Mouse (Mus musculus): ENCODE data around the gene Cryab. TPM values are rescaled to one million over a fixed set of nuclear protein-coding genes. Genes with fewer than 3 reads are reported as not detected.
A peak's percentile ranks its signal among the peaks of the same experiment; 100 is the strongest.

Gene Cryab
- polyA plus RNA-seq, 1 experiment: 528 TPM

DNA sequence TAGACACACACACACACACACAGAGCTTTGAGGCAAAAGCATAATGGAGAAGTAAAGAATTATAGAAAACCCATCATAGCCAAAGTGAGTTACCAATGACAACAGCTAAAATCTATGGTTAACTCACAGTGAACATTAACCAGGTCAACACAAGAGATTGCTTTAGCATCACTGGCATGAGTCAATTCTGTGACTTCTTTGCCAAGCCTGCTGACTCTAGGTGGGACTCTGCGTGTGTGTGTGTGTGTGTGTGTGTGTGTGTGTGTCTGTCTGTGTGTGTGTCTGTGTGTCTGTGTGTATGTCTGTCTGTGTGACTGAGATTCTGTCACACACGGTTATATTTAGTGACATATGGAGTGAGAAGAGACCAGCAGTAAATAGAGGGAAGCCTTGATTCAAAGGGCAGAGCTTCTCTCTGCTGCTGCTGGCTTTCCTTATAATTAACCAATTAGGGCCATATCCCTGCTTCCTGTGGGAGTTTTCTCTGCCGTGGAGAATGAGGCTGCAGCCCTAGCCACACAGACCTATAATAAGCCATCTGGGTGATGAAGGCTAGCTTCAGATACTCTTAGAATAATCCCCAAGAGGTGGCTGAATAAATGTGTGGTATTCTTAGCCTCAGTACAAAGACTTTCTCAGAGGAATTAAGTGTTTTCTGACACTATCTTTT lies 26.3 kb upstream of the Cryab start:
- H3K4me1 ChIP-seq (ENCODE audit: control insufficient read depth, insufficient read depth, low read length): peaks cover 8% of the 10 kb centered on the region
- H3K4me3 ChIP-seq (replicated peaks; ENCODE audit: extremely low read depth, low read depth, low read length): no peak overlapping the region
- 60% methylated on average over 3 of the region's 3 CpGs for WGBS
- no peak for DNase-seq
- TF ChIP-seq POLR2A (IDR thresholded peaks at IDR 0.05; ENCODE audit: borderline replicate concordance, extremely low read depth, low read depth, low read length) (no peak), CTCF (IDR thresholded peaks at IDR 0.05; ENCODE audit: insufficient read depth, low read length) (no peak)

DNA sequence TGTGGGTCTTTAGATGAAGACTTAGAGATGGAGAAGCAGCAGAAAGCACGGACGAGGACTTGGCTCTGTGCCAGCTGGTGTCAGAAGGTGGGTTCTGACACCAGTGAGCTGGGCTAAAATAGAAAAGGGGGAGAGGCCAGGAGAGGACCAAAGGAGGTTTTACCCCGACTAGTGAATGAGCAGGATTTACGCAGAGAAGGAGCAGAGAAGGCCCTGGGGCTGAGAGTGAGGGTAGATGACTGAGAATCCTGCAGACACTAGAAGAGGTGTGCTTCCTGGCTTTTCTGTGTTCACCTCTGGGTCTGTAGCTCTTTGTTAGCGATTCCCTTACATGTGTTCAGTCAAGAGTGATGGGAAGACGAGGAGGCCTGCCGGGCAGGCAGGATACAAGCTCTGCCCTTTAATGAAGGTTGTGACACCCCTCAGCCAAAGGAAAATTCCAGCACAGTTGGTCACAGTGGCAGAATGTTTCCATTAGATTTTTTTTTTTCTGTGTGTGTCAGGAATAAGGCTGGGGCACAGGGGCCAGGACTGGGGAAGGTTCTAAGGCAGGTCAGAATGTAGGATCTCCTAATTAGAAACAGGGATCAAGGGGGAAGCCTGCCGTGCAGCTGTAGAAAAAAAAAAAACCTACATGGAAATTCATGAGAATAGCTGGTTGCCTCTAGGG lies 25.1 kb upstream of the Cryab start:
- TF ChIP-seq POLR2A (IDR thresholded peaks at IDR 0.05; ENCODE audit: borderline replicate concordance, extremely low read depth, low read depth, low read length) (no peak), CTCF (IDR thresholded peaks at IDR 0.05; ENCODE audit: insufficient read depth, low read length) (no peak)
- DNase-seq: no peak
- WGBS: 62% methylated on average over 8 of the region's 8 CpGs
- H3K4me3 ChIP-seq (replicated peaks; ENCODE audit: extremely low read depth, low read depth, low read length): no peak overlapping the region
- peaks cover 8% of the 10 kb centered on the region for H3K4me1 ChIP-seq (ENCODE audit: control insufficient read depth, insufficient read depth, low read length)

DNA sequence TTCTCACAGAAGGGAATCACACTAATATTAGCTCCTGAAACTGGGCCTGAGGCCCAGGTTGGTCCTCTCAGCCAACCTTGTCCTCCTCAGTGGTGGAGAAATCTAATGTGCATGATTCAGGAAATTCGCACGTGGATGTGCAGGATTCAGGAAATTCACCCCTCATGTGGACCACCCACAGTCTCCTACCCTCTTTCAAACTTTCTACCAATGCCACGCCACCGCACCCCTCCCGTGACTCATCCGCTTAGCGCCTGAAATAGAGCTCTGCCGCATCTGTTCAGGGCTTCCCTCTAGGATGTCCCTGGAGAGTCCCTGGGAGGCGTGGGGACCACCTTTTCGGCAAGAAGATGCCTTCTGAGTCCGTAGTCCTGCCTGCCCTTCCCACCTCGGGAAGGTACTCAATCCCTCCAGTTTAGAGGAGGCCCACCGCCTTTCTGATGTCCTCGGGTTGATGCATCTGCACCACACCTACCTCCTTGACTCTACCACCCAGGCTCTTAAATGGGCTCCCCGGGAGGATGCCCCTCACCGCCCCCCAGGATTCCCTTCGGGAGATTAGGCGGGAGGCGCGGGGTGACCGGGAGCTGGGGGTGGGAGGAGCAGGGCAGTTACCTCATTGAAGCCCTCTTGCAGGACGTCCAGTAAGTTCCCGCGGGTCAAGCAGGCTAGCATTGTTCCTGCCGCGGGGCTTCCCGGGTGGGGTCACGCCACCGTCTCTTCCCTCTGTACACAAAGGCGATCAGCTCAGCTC lies 23.8 kb upstream of the Cryab start:
- Histone ChIP-seq H3K4me1 (ENCODE audit: control insufficient read depth, insufficient read depth, low read length) (peaks cover 8% of the 10 kb centered on the region), H3K4me3 (replicated peaks; ENCODE audit: extremely low read depth, low read depth, low read length) (peak overlapping the region; percentile 80)
- 18% methylated on average over 30 of the region's 30 CpGs for WGBS
- TF ChIP-seq CTCF (IDR thresholded peaks at IDR 0.05; ENCODE audit: insufficient read depth, low read length) (no peak), POLR2A (IDR thresholded peaks at IDR 0.05; ENCODE audit: borderline replicate concordance, extremely low read depth, low read depth, low read length) (no peak)
- DNase-seq: no peak

DNA sequence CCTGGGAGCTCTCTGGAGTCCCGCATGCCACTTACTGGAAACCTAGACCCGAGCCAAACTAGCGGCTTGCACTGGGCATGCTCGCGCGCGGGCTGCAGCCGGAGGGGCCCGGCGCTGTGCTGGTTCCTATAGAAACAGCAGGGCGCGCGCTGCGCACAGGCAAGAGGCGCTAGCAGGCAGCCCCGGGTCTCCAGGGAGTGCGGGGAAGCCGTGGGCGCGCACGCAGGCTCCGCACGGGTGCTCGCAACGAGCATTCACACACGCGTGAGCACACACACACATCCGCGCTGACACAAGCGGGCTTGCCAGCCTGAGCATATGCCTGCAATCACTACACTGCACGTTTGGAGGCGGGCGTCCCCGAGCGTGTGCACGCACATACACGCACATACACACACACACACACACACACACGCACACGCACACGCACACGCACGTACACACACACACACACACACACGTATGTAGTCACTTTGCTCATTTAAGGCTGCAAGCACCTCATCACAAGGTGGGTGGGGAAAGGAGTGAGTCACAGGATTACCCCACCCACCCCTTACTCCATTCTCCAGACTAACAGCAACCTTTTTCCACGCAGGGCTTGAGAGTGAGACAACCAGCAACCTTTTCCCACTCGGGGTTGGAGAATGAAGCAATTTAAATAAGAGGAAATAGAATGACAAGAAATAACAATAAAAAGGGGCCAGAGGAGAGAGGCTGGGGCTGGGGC lies 23.0 kb upstream of the Cryab start:
- H3K4me1 ChIP-seq (ENCODE audit: control insufficient read depth, insufficient read depth, low read length): peaks cover 6% of the 10 kb centered on the region
- TF ChIP-seq POLR2A (IDR thresholded peaks at IDR 0.05; ENCODE audit: borderline replicate concordance, extremely low read depth, low read depth, low read length): 0 out of 2 replicates have a peak, but pooled peaks have one; percentile 19
- no peak for TF ChIP-seq CTCF (IDR thresholded peaks at IDR 0.05; ENCODE audit: insufficient read depth, low read length)
- peak overlapping the region; percentile 80 for H3K4me3 ChIP-seq (replicated peaks; ENCODE audit: extremely low read depth, low read depth, low read length)
- DNase-seq: peak; percentile 49
- 0% methylated on average over 45 of the region's 45 CpGs for WGBS

DNA sequence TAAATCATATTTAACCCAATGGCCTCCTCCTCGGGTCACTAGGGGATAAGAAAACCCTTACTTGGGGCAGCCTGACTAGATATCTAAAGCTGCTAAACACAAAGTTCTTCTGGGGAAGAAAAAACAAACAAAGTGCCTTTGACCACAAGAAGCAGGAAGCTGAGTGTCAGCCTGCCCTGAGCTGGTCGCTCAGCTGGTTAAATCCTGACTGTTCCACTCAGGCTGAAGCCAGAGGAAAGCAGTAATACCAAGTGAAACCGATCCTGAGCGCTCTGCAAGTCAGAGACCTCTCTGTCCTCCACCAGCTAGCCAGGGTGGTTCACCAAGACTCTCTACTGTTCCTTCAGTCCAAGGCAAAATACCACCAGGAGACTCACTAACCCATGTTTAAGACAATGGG lies 21.5 kb upstream of the Cryab start:
- H3K4me3 ChIP-seq (replicated peaks; ENCODE audit: extremely low read depth, low read depth, low read length): no peak overlapping the region
- H3K4me1 ChIP-seq (ENCODE audit: control insufficient read depth, insufficient read depth, low read length): peaks cover 3% of the 10 kb centered on the region; the same call in 1 of the 2 replicates
- DNase-seq: no peak
- WGBS: 31% methylated on average over 4 of the region's 4 CpGs
- TF ChIP-seq POLR2A (IDR thresholded peaks at IDR 0.05; ENCODE audit: borderline replicate concordance, extremely low read depth, low read depth, low read length) (no peak), CTCF (IDR thresholded peaks at IDR 0.05; ENCODE audit: insufficient read depth, low read length) (no peak)

DNA sequence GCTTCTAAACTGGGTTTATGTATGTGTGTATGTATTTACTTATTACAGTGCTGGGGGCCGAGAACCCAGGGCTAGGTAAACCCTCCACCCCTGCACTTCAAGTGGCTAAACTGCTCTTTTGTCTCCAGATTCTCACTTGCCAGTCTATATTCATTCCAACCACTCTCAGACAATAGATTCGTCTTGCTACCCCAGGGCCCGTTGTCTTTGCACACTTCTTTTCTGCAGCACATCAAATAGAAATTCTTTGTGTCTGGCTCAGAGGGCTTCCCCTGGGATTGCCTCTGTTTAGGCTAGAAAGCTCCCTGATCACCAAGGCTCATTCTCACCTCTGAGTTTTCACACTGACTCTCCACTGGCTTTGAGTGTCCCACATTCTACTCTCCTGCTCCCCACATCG lies 18.6 kb upstream of the Cryab start:
- no peak for TF ChIP-seq CTCF (IDR thresholded peaks at IDR 0.05; ENCODE audit: insufficient read depth, low read length)
- DNase-seq: no peak
- Histone ChIP-seq H3K4me3 (replicated peaks; ENCODE audit: extremely low read depth, low read depth, low read length) (no peak overlapping the region), H3K4me1 (ENCODE audit: control insufficient read depth, insufficient read depth, low read length) (peaks cover 3% of the 10 kb centered on the region; the same call in 1 of the 2 replicates)
- WGBS: 42% methylated on average over 4 of the region's 4 CpGs

DNA sequence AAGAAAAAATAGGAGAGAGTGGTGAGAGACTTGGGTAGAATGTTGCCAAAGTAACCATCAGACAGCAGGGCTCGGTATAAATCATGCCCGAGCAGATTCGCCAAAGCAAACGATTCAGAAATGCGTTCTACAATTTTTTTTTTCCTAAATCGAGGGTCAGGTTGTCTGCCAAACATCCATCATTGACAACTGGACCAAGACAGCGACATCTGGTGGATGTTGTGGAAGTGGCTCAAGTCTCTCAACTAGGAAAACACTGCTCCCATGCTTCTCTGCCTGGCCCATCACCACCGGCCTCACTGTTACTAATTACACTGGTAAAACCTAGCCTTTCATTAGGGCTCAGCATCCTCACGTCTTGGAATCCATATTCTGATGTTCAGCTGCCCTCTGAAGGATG lies 16.1 kb upstream of the Cryab start:
- TF ChIP-seq CTCF (IDR thresholded peaks at IDR 0.05; ENCODE audit: insufficient read depth, low read length) (peak; percentile 64), POLR2A (IDR thresholded peaks at IDR 0.05; ENCODE audit: borderline replicate concordance, extremely low read depth, low read depth, low read length) (no peak)
- Histone ChIP-seq H3K4me3 (replicated peaks; ENCODE audit: extremely low read depth, low read depth, low read length) (no peak overlapping the region), H3K4me1 (ENCODE audit: control insufficient read depth, insufficient read depth, low read length) (0 out of 2 replicates have a peak, but pooled peaks cover 2% of the 10 kb centered on the region)
- WGBS: 2% methylated on average over 9 of the region's 9 CpGs
- peak; percentile 41 for DNase-seq

DNA sequence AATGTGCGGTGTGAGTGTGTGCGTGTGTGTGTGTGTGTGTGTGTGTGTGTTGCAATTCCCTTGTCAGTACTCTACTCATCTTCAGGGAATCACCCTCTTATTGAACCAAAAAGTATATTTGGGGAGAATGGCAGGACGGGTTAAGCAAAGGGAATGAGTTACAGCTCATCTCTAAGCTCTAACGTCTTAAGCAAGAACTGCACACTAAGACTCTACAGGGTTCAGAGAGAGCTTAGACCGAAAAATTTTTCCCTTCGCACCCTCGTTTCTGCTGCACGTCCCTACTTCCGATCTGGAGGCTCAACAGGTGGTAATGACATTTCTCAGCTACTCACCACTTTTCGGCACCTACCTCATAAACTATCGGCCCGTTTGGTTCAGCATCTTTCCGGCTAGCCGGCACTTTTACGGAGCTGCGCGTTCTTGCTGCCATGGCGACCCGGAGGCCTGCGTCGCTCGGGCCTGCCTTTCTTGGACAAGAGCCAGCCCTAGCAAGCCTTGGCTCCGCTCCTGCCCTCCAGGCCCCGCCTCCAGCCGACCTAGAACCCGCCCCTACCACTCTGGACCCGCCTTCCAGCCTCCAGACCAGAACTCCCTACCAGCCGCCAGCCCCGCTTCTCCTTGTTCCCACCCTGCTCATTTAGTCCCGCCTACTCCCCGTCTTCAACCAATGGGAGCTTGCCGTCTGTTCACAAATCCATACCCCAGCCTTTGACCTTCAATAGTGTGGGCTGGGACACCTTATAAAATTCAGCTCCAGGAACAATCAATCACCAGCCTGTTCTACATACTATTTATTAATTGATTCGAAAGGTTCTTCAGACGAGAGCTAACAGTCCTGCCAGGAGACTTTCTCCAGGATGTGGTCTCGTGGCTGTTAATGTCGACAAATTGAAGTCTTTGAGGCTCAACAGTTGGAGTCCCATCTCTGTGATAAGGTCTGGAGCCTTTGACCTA lies 11.9 kb upstream of the Cryab start, which contains the start of gene Dixdc1:
Gene Dixdc1, minus strand, starts transcription at position 604 of the 957 bp plus-strand sequence.
- WGBS: 11% methylated on average over 36 of the region's 36 CpGs
- no peak for TF ChIP-seq CTCF (IDR thresholded peaks at IDR 0.05; ENCODE audit: insufficient read depth, low read length)
- peak; percentile 3; the same call in 1 of the 2 replicates for TF ChIP-seq POLR2A (IDR thresholded peaks at IDR 0.05; ENCODE audit: borderline replicate concordance, extremely low read depth, low read depth, low read length)
- H3K4me1 ChIP-seq (ENCODE audit: control insufficient read depth, insufficient read depth, low read length): peaks cover 5% of the 10 kb centered on the region; the same call in 1 of the 2 replicates

More for the DNA sequence above, 11.9 kb upstream of the Cryab start, which contains the start of gene Dixdc1:
- peak within 1 kb of the TSS; percentile 40 for H3K4me3 ChIP-seq (replicated peaks; ENCODE audit: extremely low read depth, low read depth, low read length)
- DNase-seq: peak; percentile 96
